Mouse (Mus musculus) embryonic fibroblast, embryonic 13.5 days (primary cell): ENCODE results near the gene Rasal1. TPM values are rescaled to one million over a fixed set of nuclear protein-coding genes. Genes with fewer than 3 reads are reported as not detected.

Experiments used
- H3K27ac ChIP-seq: 2 replicates; pipeline ENCODE4 v1.5.1; 2012; ENCODE audit warnings: low read length, control low read depth, inconsistent platforms; ENCODE audit not compliant: insufficient read depth
- H3K4me1 ChIP-seq: 2 replicates; pipeline ENCODE4 v1.6.1; 2011; ENCODE audit warnings: low read length; ENCODE audit not compliant: control insufficient read depth, insufficient read depth
- H3K4me3 ChIP-seq: 2 replicates; pipeline ENCODE4 v1.5.1; 2011; ENCODE audit warnings: mild to moderate bottlenecking, control low read depth, low read length; ENCODE audit not compliant: insufficient read depth
- CTCF ChIP-seq: IDR thresholded peaks from 2 replicates; pipeline ENCODE4 v1.5.1; 2011; ENCODE audit warnings: mild to moderate bottlenecking, control low read depth, low read length, moderate library complexity, borderline replicate concordance; ENCODE audit not compliant: insufficient read depth
- POLR2A ChIP-seq: IDR thresholded peaks from 2 replicates; pipeline ENCODE4 v1.6.1; 2011; ENCODE audit warnings: low read depth, mild to moderate bottlenecking, control low read depth, low read length, moderate library complexity
- polyA plus RNA-seq: library from polyadenylated mRNA; stranded (reverse); fragments of >200 nt; gene quantifications from 2 replicates; pipeline ENCODE4 v1.2.4, GENCODE M21; 2011; ENCODE audit warnings: low read depth; ENCODE audit not compliant: missing spikeins, insufficient read length

Rasal1 gene
- polyA plus RNA-seq, 1 experiment = not detected

- H3K4me1 ChIP-seq = 0 out of 2 replicates have a peak, but pooled peaks cover 7% of the 10 kb centered on the region
- H3K4me3 ChIP-seq = no peak overlapping the region
- no peak for TF ChIP-seq CTCF
- TF ChIP-seq POLR2A = no peak
- no peak overlapping the region for H3K27ac ChIP-seq
Observed at GRCm38 (mm10) chr5:120607335-120607734, 41.3 kb upstream of the Rasal1 start.

DNA sequence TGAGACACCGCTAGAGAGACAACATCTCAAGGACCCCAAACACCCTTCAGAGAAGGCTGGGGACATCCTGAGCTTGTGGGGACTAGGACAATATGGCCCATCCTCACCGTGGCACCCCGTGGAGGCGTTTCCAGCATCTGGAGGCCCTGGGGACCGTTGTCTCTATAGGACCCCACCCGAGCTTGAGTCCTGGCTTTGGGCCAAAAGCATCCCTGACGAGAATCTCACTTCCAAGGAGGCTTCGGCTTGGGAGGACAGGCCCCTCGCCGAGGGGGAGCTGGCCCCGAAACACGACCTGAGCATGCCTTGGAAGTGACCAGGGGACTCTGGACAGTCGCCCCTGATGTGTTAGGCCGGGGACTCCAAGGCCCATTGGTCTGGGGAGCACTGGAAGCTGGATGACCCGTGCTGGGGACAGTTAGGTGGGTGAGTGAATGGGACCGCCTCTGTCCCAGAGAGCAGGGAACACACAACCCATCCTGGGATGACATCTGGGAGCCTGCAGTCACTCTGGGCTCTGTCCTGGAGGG, 39.3 kb upstream of the Rasal1 start:
- TF ChIP-seq CTCF = no peak
- TF ChIP-seq POLR2A = no peak
- 0 out of 2 replicates have a peak, but pooled peaks cover 7% of the 10 kb centered on the region for H3K4me1 ChIP-seq
- H3K4me3 ChIP-seq = no peak overlapping the region

DNA sequence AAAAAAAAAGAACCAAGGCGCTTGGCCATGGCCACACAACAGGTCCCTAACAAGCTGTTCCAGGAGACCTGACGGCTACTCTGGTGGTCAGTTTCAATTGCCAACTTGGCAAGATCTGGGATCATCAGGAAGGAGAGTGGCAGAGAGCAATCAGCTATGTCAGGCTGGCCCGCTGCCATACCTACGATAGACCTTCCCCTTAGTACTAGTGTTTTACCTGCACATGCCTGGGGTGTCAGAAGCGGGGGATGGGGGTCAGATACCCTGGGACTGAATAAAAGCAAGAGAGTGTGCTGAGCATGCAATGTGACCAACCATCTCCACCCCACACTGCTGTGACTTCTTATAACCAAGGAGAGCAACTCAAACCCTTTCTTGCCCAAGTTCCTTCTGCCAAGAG, 37.7 kb upstream of the Rasal1 start:
- TF ChIP-seq CTCF (no peak), POLR2A (no peak)
- H3K4me1 ChIP-seq = 0 out of 2 replicates have a peak, but pooled peaks cover 7% of the 10 kb centered on the region
- peak overlapping the region; percentile 76 for H3K4me3 ChIP-seq
- H3K27ac ChIP-seq = no peak overlapping the region

More for the DNA sequence above, 39.3 kb upstream of the Rasal1 start:
- no peak overlapping the region for H3K27ac ChIP-seq

GRCm38 (mm10) chr5:120611416-120611815, 37.2 kb upstream of the Rasal1 start:
- Histone ChIP-seq H3K27ac (no peak overlapping the region), H3K4me3 (peak overlapping the region; percentile 76), H3K4me1 (0 out of 2 replicates have a peak, but pooled peaks cover 7% of the 10 kb centered on the region)
- TF ChIP-seq POLR2A = no peak
- TF ChIP-seq CTCF = no peak

DNA sequence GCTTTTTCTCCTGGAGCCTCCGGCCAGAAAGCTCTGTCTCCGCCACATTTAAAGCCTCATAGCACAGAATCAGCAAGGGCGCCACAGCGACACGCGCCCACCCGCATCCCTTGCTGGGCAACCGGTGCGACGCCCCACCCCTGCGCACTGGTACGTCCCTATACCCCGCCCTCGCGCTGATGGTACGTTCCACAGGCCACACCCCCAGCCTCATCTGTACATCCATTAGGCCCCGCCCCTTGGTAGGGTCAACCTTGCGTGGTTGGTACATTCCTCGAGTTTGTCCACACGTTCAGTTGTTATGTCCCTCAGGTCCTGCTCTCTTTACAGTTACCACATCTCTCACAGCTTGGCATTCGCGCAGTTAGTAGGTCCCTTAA, 36.2 kb upstream of the Rasal1 start, which contains the start of the genes Rita1 and Ddx54:
Gene Rita1 (minus strand): TSS at position 148 of the 380 bp plus-strand sequence.
Gene Ddx54 (plus strand): TSS at position 298 of the 380 bp plus-strand sequence.
- TF ChIP-seq CTCF (no peak), POLR2A (peak; percentile 78)

GRCm38 (mm10) chr5:120612822-120613604, 35.6 kb upstream of the Rasal1 start:
- TF ChIP-seq CTCF = no peak
- TF ChIP-seq POLR2A = peak; percentile 96
- Histone ChIP-seq H3K4me3 (peak overlapping the region; percentile 99), H3K4me1 (0 out of 2 replicates have a peak, but pooled peaks cover 7% of the 10 kb centered on the region), H3K27ac (peak overlapping the region; percentile 74)

More for the DNA sequence above, 36.2 kb upstream of the Rasal1 start, which contains the start of the genes Rita1 and Ddx54:
- Histone ChIP-seq H3K4me3 (peak within 1 kb of the TSS; percentile 99), H3K4me1 (0 out of 2 replicates have a peak, but pooled peaks cover 7% of the 10 kb centered on the region), H3K27ac (peak within 1 kb of the TSS; percentile 74)

DNA sequence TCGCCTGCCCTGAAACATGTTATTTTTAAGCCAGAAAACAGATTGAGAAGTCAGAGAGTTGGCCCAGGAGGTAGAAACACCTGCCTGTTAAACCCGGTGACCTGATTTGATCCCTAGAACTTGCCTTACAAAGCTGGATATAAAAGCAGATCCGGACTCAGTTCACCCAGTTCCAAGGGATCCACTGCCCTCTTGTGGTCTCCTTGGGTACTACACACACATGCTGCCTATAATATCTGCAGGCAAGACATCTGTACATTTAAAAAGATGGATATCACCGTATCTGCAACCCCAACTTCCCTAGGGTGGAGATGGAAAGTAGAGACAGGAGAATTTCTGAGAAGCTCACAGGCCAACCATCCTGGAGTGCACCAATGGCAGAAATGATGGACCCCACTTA, 32.7 kb upstream of the Rasal1 start:
- 0 out of 2 replicates have a peak, but pooled peaks cover 6% of the 10 kb centered on the region for H3K4me1 ChIP-seq
- H3K27ac ChIP-seq = no peak overlapping the region
- TF ChIP-seq POLR2A (no peak), CTCF (no peak)
- no peak overlapping the region for H3K4me3 ChIP-seq

DNA sequence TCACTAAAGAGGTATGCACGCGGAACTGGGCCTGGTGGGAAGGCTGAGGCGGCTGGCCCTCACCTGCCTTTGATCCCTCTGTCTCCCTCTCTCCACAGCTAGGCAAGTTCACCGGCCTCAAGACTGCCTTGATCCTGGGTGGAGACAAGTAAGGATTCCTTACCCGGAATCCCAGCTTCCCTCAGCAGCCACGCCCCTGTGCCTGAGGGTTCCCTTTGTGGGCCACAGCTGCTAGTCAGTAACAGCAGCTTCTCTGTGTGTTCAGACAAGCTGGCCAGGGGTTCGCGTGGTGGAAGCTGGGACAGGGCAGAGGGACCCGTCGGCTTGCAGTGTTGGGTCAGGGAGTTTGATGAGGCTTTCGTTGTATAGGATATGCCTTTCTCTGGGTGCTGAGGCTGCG, 29.8 kb upstream of the Rasal1 start:
- H3K4me1 ChIP-seq = no peaks in the 10 kb centered on the region
- TF ChIP-seq POLR2A = no peak
- TF ChIP-seq CTCF = no peak
- no peak overlapping the region for H3K27ac ChIP-seq

GRCm38 (mm10) chr5:120619201-120619600, 29.4 kb upstream of the Rasal1 start:
- TF ChIP-seq POLR2A (no peak), CTCF (peak; percentile 92)
- Histone ChIP-seq H3K4me3 (no peak overlapping the region), H3K4me1 (no peaks in the 10 kb centered on the region), H3K27ac (no peak overlapping the region)

More for the DNA sequence above, 29.8 kb upstream of the Rasal1 start:
- no peak overlapping the region for H3K4me3 ChIP-seq
